ENCODE assay signal across 11 mouse cellular contexts in genomic region chr14:51738411-51739149, GRCm38 (mm10). TPM values are rescaled to one million over a fixed set of nuclear protein-coding genes. Genes with fewer than 3 reads are reported as not detected.
DNase-seq lines count a peak whose midpoint lies in the region; ATAC-seq and TF ChIP-seq lines count a peak whose summit lies in the region.
"Had no signal": no experiment of that assay in that cellular context is flagged by ENCODE, and none has a peak within 500 bp of the region (broad histone marks: within the 10 kb centered on the region; RNA-seq: fewer than 3 reads in every experiment).

No protein-coding gene starts in this region.

- TF ChIP-seq CTCF in intestine, postnatal 0 days (IDR thresholded peaks at IDR 0.05; ENCODE audit: low read depth) = no peak

- no peaks in the 10 kb centered on the region for H3K36me3 ChIP-seq in intestine, embryonic 14.5 days (ENCODE audit: control insufficient read depth, insufficient read depth, low read length)
- H3K36me3 ChIP-seq in intestine, postnatal 0 days (ENCODE audit: control insufficient read depth, insufficient read depth) = no peaks in the 10 kb centered on the region
- H3K36me3 ChIP-seq in embryonic facial prominence, embryonic 12.5 days = no peaks in the 10 kb centered on the region
- H3K36me3 ChIP-seq in intestine, embryonic 16.5 days (ENCODE audit: control insufficient read depth, insufficient read depth, low read length) = no peaks in the 10 kb centered on the region
- H3K36me3 ChIP-seq in midbrain, embryonic 16.5 days (ENCODE audit: control insufficient read depth, insufficient read depth, low read length) = no peaks in the 10 kb centered on the region

- DNase-seq in intestine, embryonic 14.5 days (ENCODE audit: low spot score) = no peak
- DNase-seq in adrenal gland, postnatal 4 days (ENCODE audit: low spot score in 2 of 2) = no peak
- DNase-seq in adrenal gland, adult (ENCODE audit: inconsistent age in 2 of 2, low spot score in 1 of 2) = no peak
- no peak for DNase-seq in kidney, adult 18-20 months

- no peak for ATAC-seq in intestine, embryonic 14.5 days (replicated peaks; ENCODE audit: low FRiP score, low TSS enrichment, low read depth)
- ATAC-seq in intestine, postnatal 0 days = no peak
- no peak for ATAC-seq in embryonic facial prominence, embryonic 12.5 days (ENCODE audit: insufficient number of reproducible peaks, insufficient read depth, low FRiP score, low TSS enrichment)
- no peak for ATAC-seq in intestine, embryonic 16.5 days
- peak; percentile 45; the same call in 1 of the 2 replicates for ATAC-seq in midbrain, embryonic 16.5 days

- no peaks in the 10 kb centered on the region for H3K4me1 ChIP-seq in intestine, embryonic 14.5 days (replicated peaks; ENCODE audit: control insufficient read depth, insufficient read depth, low read length)
- no peaks in the 10 kb centered on the region for H3K4me1 ChIP-seq in intestine, postnatal 0 days (replicated peaks; ENCODE audit: control insufficient read depth, insufficient read depth, low read length)
- peaks cover 20% of the 10 kb centered on the region for H3K4me1 ChIP-seq in embryonic facial prominence, embryonic 12.5 days
- no peaks in the 10 kb centered on the region for H3K4me1 ChIP-seq in intestine, embryonic 16.5 days (ENCODE audit: control insufficient read depth, insufficient read depth, low read length)
- H3K4me1 ChIP-seq in midbrain, embryonic 16.5 days (ENCODE audit: control insufficient read depth, insufficient read depth, low read length) = peaks cover 11% of the 10 kb centered on the region

- H3K4me2 ChIP-seq in intestine, embryonic 14.5 days (ENCODE audit: low read length) = peak overlapping the region; percentile 32
- H3K4me2 ChIP-seq in intestine, postnatal 0 days (replicated peaks; ENCODE audit: low read depth) = no peak overlapping the region
- peak overlapping the region; percentile 82 for H3K4me2 ChIP-seq in embryonic facial prominence, embryonic 12.5 days (replicated peaks)
- H3K4me2 ChIP-seq in intestine, embryonic 16.5 days (ENCODE audit: low read depth, low read length) = peak overlapping the region; percentile 23; the same call in 1 of the 2 replicates
- H3K4me2 ChIP-seq in midbrain, embryonic 16.5 days (ENCODE audit: low read length) = peak overlapping the region; percentile 77

- no peak overlapping the region for H3K27ac ChIP-seq in intestine, embryonic 14.5 days (ENCODE audit: low read depth)
- H3K27ac ChIP-seq in intestine, postnatal 0 days (ENCODE audit: low read depth, low read length) = no peak overlapping the region
- H3K27ac ChIP-seq in embryonic facial prominence, embryonic 12.5 days = no peak overlapping the region
- H3K27ac ChIP-seq in intestine, embryonic 16.5 days (ENCODE audit: low read length) = no peak overlapping the region
- no peak overlapping the region for H3K27ac ChIP-seq in midbrain, embryonic 16.5 days (ENCODE audit: low read length)

- no peak overlapping the region for H3K4me3 ChIP-seq in intestine, embryonic 14.5 days (ENCODE audit: low read depth, low read length)
- H3K4me3 ChIP-seq in intestine, postnatal 0 days (ENCODE audit: low read depth, low read length) = no peak overlapping the region
- peak overlapping the region; percentile 28 for H3K4me3 ChIP-seq in embryonic facial prominence, embryonic 12.5 days
- no peak overlapping the region for H3K4me3 ChIP-seq in intestine, embryonic 16.5 days (ENCODE audit: low read length)
- peak overlapping the region; percentile 38 for H3K4me3 ChIP-seq in midbrain, embryonic 16.5 days (ENCODE audit: low read depth, low read length)

- peaks cover 45% of the 10 kb centered on the region for H3K27me3 ChIP-seq in intestine, embryonic 14.5 days (replicated peaks; ENCODE audit: control insufficient read depth, insufficient read depth, low read length)
- peaks cover 35% of the 10 kb centered on the region for H3K27me3 ChIP-seq in intestine, postnatal 0 days (replicated peaks; ENCODE audit: control insufficient read depth, insufficient read depth, low read length)
- peaks cover 42% of the 10 kb centered on the region for H3K27me3 ChIP-seq in embryonic facial prominence, embryonic 12.5 days
- H3K27me3 ChIP-seq in intestine, embryonic 16.5 days (replicated peaks; ENCODE audit: control insufficient read depth, insufficient read depth, low read length) = peaks cover 36% of the 10 kb centered on the region
- H3K27me3 ChIP-seq in midbrain, embryonic 16.5 days (ENCODE audit: control insufficient read depth, insufficient read depth, low read depth, low read length) = peaks cover 43% of the 10 kb centered on the region

- no peaks in the 10 kb centered on the region for H3K9me3 ChIP-seq in intestine, embryonic 14.5 days (ENCODE audit: control insufficient read depth, low read length)
- H3K9me3 ChIP-seq in intestine, postnatal 0 days (ENCODE audit: control insufficient read depth) = no peaks in the 10 kb centered on the region
- H3K9me3 ChIP-seq in embryonic facial prominence, embryonic 12.5 days = no peaks in the 10 kb centered on the region
- no peaks in the 10 kb centered on the region for H3K9me3 ChIP-seq in intestine, embryonic 16.5 days (ENCODE audit: control insufficient read depth, low read length)
- no peaks in the 10 kb centered on the region for H3K9me3 ChIP-seq in midbrain, embryonic 16.5 days (replicated peaks; ENCODE audit: control insufficient read depth, low read length, poor library complexity, severe bottlenecking)

- WGBS in intestine, embryonic 14.5 days = 3% methylated on average over 29 of the region's 29 CpGs
- WGBS in intestine, postnatal 0 days = 2% methylated on average over 29 of the region's 29 CpGs
- 3% methylated on average over 29 of the region's 29 CpGs for WGBS in embryonic facial prominence, embryonic 12.5 days
- WGBS in intestine, embryonic 16.5 days = 4% methylated on average over 29 of the region's 29 CpGs
- WGBS in midbrain, embryonic 16.5 days = 3% methylated on average over 29 of the region's 29 CpGs

- no peak overlapping the region for H3K9ac ChIP-seq in intestine, embryonic 14.5 days (ENCODE audit: low read length)
- no peak overlapping the region for H3K9ac ChIP-seq in intestine, postnatal 0 days (ENCODE audit: low read depth, low read length)
- no peak overlapping the region for H3K9ac ChIP-seq in embryonic facial prominence, embryonic 12.5 days
- no peak overlapping the region for H3K9ac ChIP-seq in intestine, embryonic 16.5 days (ENCODE audit: low read depth, low read length)
- no peak overlapping the region for H3K9ac ChIP-seq in midbrain, embryonic 16.5 days (ENCODE audit: low read depth, low read length)

RNA-seq across cellular contexts. Expression of gene Gm5800, which starts 21.6 kb away (rescaled TPM):
- polyA plus RNA-seq in intestine, embryonic 14.5 days (2014; fragmentation: Nextera tagmentation; extraction: Ambion mirVana) = not detected in 2 replicates
- polyA plus RNA-seq in intestine, postnatal 0 days (2015; fragmentation: Nextera tagmentation; extraction: Ambion mirVana) = not detected in 2 replicates
- polyA plus RNA-seq in embryonic facial prominence, embryonic 12.5 days (2016; fragmentation: Nextera tagmentation; extraction: Ambion mirVana) = not detected in 2 replicates
- not detected in 2 replicates for polyA plus RNA-seq in intestine, embryonic 16.5 days (2015; fragmentation: Nextera tagmentation; extraction: Ambion mirVana)
- not detected in 2 replicates for polyA plus RNA-seq in midbrain, embryonic 16.5 days (2015; fragmentation: Nextera tagmentation; extraction: Ambion mirVana)
- not detected for total RNA-seq in adrenal gland, postnatal 4 days (2021)
- total RNA-seq: MEL had no signal
- polyA plus RNA-seq: gonadal fat pad, adult 2 months; spleen, adult 2 months had no signal

RNA-seq across cellular contexts. Expression of gene Ang4, which starts 34.8 kb away (rescaled TPM):
- 1.8 and 1.9 TPM in 2 replicates for polyA plus RNA-seq in intestine, embryonic 14.5 days (2014; fragmentation: Nextera tagmentation; extraction: Ambion mirVana)
- polyA plus RNA-seq in intestine, postnatal 0 days (2015; fragmentation: Nextera tagmentation; extraction: Ambion mirVana) = 7.2 and 12.3 TPM in 2 replicates
- not detected in 2 replicates for polyA plus RNA-seq in embryonic facial prominence, embryonic 12.5 days (2016; fragmentation: Nextera tagmentation; extraction: Ambion mirVana)
- polyA plus RNA-seq in intestine, embryonic 16.5 days (2015; fragmentation: Nextera tagmentation; extraction: Ambion mirVana) = 4.4 and 4.9 TPM in 2 replicates
- polyA plus RNA-seq in midbrain, embryonic 16.5 days (2015; fragmentation: Nextera tagmentation; extraction: Ambion mirVana) = not detected in 2 replicates
- total RNA-seq in adrenal gland, postnatal 4 days (2021) = not detected
- total RNA-seq: MEL had no signal
- polyA plus RNA-seq: gonadal fat pad, adult 2 months; spleen, adult 2 months had no signal

RNA-seq across cellular contexts. Expression of gene Gm17079, which starts 43.3 kb away (rescaled TPM):
- not detected in 2 replicates for polyA plus RNA-seq in intestine, embryonic 14.5 days (2014; fragmentation: Nextera tagmentation; extraction: Ambion mirVana)
- not detected in 2 replicates for polyA plus RNA-seq in intestine, postnatal 0 days (2015; fragmentation: Nextera tagmentation; extraction: Ambion mirVana)
- polyA plus RNA-seq in embryonic facial prominence, embryonic 12.5 days (2016; fragmentation: Nextera tagmentation; extraction: Ambion mirVana) = not detected in 2 replicates
- polyA plus RNA-seq in intestine, embryonic 16.5 days (2015; fragmentation: Nextera tagmentation; extraction: Ambion mirVana) = not detected in 2 replicates
- polyA plus RNA-seq in midbrain, embryonic 16.5 days (2015; fragmentation: Nextera tagmentation; extraction: Ambion mirVana) = not detected in 2 replicates
- total RNA-seq in adrenal gland, postnatal 4 days (2021) = not detected
- total RNA-seq: MEL had no signal
- polyA plus RNA-seq: gonadal fat pad, adult 2 months; spleen, adult 2 months had no signal

Comparison
In these comparisons a context has a peak if more than half of its experiments do, and no peak if none do; other contexts are left out.
1. H3K4me3 ChIP-seq: peak in embryonic facial prominence, embryonic 12.5 days (single experiment) and midbrain, embryonic 16.5 days (single experiment); none in intestine, embryonic 14.5 days (single experiment), intestine, postnatal 0 days (single experiment) and intestine, embryonic 16.5 days (single experiment).